Mouse (Mus musculus): ENCODE data around the gene Hmga1.

DNA sequence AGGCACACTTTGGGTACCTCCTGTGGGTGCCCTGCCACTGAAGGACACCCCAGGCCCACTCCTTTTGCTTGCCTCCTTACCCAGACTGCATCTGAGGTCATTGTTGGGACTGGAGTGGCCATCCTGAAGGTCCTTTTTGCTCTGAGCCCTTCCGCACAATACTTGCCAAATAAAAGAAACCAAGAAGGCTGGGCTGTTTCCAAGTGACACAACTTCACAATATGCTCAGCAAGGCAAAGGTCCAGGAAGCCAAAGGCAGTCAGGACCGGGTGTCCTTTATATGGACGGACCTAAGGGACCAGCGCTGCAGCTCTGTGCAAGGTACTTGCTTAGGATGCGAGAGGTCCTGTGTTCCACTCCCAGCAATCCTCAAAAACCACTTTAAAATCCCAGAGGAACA, 11.9 kb downstream of the Hmga1 start:
- no peak for TF ChIP-seq CTCF (IDR thresholded peaks at IDR 0.05; ENCODE audit: control insufficient read depth, insufficient read depth, insufficient read length)
- TF ChIP-seq USF1 (IDR thresholded peaks at IDR 0.05; ENCODE audit: low read depth) = no peak

All from C2C12 (cell line).